Mouse (Mus musculus) stomach, postnatal 0 days (tissue): ENCODE measurements around the gene Olfr463. TPM values are rescaled to one million over a fixed set of nuclear protein-coding genes. Genes with fewer than 3 reads are reported as not detected.
A peak's percentile ranks its signal among the peaks of the same experiment; 100 is the strongest.

Experiments used
- ATAC-seq: fragments of 200-750 bp; cut with Nextera tagmentation; 2 replicates; pipeline ENCODE4 v1.8.0; 2017; ENCODE audit not compliant: low FRiP score, low TSS enrichment
- DNase-seq: peaks from one replicate; pipeline ENCODE4 v3.0.0-alpha.2; 2016; ENCODE audit warnings: low spot score
- H3K27ac ChIP-seq: fragments of 300-500 bp; sonication (generic); replicated peaks from 2 replicates; pipeline ENCODE4 v1.5.1; 2014; ENCODE audit warnings: mild to moderate bottlenecking, control low read depth
- H3K27me3 ChIP-seq: fragments of 300-500 bp; sonication (generic); 2 replicates; pipeline ENCODE4 v1.6.1; 2014; ENCODE audit warnings: low read length; ENCODE audit not compliant: control insufficient read depth, insufficient read depth
- H3K36me3 ChIP-seq: fragments of 300-500 bp; sonication (generic); 2 replicates; pipeline ENCODE4 v1.6.1; 2014; ENCODE audit warnings: low read length, mixed read lengths; ENCODE audit not compliant: control insufficient read depth, insufficient read depth
- H3K4me1 ChIP-seq: fragments of 300-500 bp; sonication (generic); replicated peaks from 2 replicates; pipeline ENCODE4 v1.6.1; 2014; ENCODE audit warnings: antibody characterized with exemption; ENCODE audit not compliant: control insufficient read depth, insufficient read depth
- H3K4me2 ChIP-seq: fragments of 300-500 bp; sonication (generic); replicated peaks from 2 replicates; pipeline ENCODE4 v1.6.1; 2014; ENCODE audit warnings: low read depth, mild to moderate bottlenecking, control low read depth, moderate library complexity
- H3K4me3 ChIP-seq: fragments of 300-500 bp; sonication (generic); 2 replicates; pipeline ENCODE4 v1.5.1; 2014; ENCODE audit warnings: low read depth, low read length, control low read depth
- H3K9ac ChIP-seq: fragments of 300-500 bp; sonication (generic); 2 replicates; pipeline ENCODE4 v1.6.1; 2014; ENCODE audit warnings: mild to moderate bottlenecking, low read length, control low read depth, mixed read lengths
- H3K9me3 ChIP-seq: fragments of 300-500 bp; sonication (generic); 2 replicates; pipeline ENCODE4 v1.6.1; 2016; ENCODE audit warnings: low read length; ENCODE audit not compliant: control insufficient read depth
- CTCF ChIP-seq: IDR thresholded peaks from 2 replicates; pipeline ENCODE4 v1.5.1; 2016; ENCODE audit warnings: antibody characterized with exemption, low read depth, mild to moderate bottlenecking, moderate library complexity
- EP300 ChIP-seq: optimal IDR thresholded peaks from 2 replicates; pipeline ENCODE3; 2016; ENCODE audit warnings: antibody characterized with exemption
- WGBS: fragments of 180-500 bp; shearing (Covaris S2); extraction: QIAGEN DNeasy Blood & Tissue Kit; methylation state at CpG from one replicate; pipeline ENCODE4 v1.1.7; 2014; 5-methylcytosine and 5-hydroxymethylcytosine counted together
- polyA plus RNA-seq: library from polyadenylated mRNA; unstranded; fragments of >200 nt; fragmentation: Nextera tagmentation; extraction: Ambion mirVana; gene quantifications from 2 replicates; pipeline ENCODE4 v1.2.1, GENCODE M21; 2015

The Olfr463 gene
- polyA plus RNA-seq, 1 experiment from 2014 or later = not detected

DNA sequence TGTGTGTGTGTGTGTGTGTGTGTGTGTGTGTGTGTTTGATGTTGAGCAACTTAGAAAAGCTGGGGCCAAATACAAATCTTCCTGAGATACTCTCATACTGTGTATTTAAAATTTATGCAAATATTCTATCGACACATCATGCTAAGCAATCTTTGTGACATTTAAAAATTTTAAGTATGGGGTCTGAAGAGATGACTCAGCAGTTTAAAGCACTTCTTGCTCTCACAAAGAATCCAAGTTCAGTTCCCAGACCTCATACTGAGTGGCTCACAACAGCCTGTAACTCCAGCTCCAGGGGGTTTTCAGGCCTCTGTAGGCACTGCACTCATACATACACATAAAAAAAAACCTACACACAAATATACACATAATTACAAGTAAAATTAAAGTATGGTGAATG, 18.8 kb upstream of the Olfr463 start:
- TF ChIP-seq CTCF (no peak), EP300 (no peak)
- Histone ChIP-seq H3K27me3 (no peaks in the 10 kb centered on the region), H3K4me2 (no peak overlapping the region), H3K4me1 (no peaks in the 10 kb centered on the region), H3K9me3 (no peaks in the 10 kb centered on the region), H3K4me3 (no peak overlapping the region), H3K9ac (no peak overlapping the region), H3K36me3 (no peaks in the 10 kb centered on the region), H3K27ac (no peak overlapping the region)
- DNase-seq (no peak), ATAC-seq (no peak)
- WGBS = 86% methylated on average over 1 of the region's 1 CpGs

DNA sequence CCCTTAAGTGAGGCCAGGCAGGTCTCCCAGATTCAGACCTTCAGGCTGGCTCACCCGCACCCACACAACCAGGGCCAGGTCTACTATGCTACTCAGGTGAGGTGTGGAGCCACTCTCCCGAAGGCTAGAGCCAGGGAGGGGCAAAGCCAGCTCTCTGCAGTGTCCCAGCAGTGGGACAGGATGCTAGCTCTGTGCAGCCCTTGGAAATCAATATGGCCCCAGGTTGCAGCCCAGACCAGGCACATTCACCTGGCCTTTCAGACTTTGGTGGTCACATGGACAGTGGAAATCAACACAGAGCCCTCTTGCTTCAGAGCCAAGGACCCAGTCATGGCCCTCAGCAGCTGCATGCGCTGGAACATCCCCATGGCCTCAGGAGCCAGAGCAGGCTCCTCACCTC, 7.1 kb upstream of the Olfr463 start:
- no peak overlapping the region for H3K4me2 ChIP-seq
- H3K27me3 ChIP-seq = no peaks in the 10 kb centered on the region
- no peaks in the 10 kb centered on the region for H3K9me3 ChIP-seq
- WGBS = 80% methylated on average over 3 of the region's 3 CpGs
- no peaks in the 10 kb centered on the region for H3K36me3 ChIP-seq
- no peaks in the 10 kb centered on the region for H3K4me1 ChIP-seq
- no peak overlapping the region for H3K27ac ChIP-seq
- no peak for DNase-seq
- no peak for TF ChIP-seq EP300
- TF ChIP-seq CTCF = no peak
- no peak for ATAC-seq
- no peak overlapping the region for H3K4me3 ChIP-seq
- H3K9ac ChIP-seq = no peak overlapping the region

DNA sequence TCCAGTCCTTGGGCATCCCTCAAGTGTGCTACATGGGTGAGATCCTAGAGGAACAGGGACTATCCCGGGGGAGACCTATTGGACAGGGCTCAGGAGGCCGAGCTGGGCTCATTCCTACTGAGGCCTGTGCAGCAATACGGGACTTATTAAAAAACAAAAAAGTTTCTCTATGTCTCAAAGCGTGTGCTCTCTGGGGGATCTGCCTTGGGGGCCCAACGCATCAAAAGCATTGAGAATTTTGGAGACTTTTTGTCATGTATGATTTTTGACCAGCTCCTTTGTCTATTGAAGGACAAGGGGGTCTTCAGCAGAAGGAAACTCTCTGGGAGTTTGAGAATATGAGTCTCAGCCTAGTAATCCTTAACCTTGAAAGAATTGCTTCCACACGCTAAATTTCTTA, 5.0 kb downstream of the Olfr463 start, which contains the start of gene Olfr462:
Gene Olfr462, minus strand, starts transcription at position 101 of the 400 bp plus-strand sequence.
- Histone ChIP-seq H3K4me2 (no peak within 1 kb of the TSS), H3K9me3 (no peaks in the 10 kb centered on the region), H3K27ac (no peak within 1 kb of the TSS), H3K4me3 (no peak within 1 kb of the TSS), H3K4me1 (no peaks in the 10 kb centered on the region), H3K9ac (no peak within 1 kb of the TSS), H3K36me3 (no peaks in the 10 kb centered on the region), H3K27me3 (no peaks in the 10 kb centered on the region)
- DNase-seq (no peak), ATAC-seq (no peak)
- no peak for TF ChIP-seq CTCF
- TF ChIP-seq EP300 = no peak
- 87% methylated on average over 6 of the region's 6 CpGs for WGBS

DNA sequence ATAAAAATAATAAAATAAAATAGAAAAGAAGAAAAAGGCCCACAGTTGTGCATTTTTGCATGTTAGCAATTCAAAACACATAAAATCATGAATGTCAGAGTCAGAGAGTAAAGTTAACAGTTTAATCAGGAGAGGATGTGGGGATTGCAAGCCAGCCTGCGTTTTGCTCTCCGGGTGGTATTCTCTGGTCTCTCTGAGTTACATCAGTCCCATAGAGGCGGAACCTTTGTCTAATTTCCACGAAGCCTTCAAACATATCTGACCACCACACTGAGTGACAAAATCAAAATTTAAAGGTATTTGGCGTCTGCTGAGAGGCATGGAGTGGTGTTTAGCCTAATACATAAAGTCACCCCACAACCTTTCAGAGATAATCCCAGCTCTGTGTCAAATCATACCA, 12.3 kb downstream of the Olfr463 start:
- Histone ChIP-seq H3K27me3 (no peaks in the 10 kb centered on the region), H3K4me3 (no peak overlapping the region), H3K36me3 (no peaks in the 10 kb centered on the region), H3K4me1 (no peaks in the 10 kb centered on the region), H3K9me3 (no peaks in the 10 kb centered on the region), H3K27ac (no peak overlapping the region), H3K9ac (no peak overlapping the region), H3K4me2 (no peak overlapping the region)
- no peak for ATAC-seq
- DNase-seq = no peak
- WGBS = 72% methylated on average over 5 of the region's 5 CpGs
- TF ChIP-seq CTCF (no peak), EP300 (no peak)

DNA sequence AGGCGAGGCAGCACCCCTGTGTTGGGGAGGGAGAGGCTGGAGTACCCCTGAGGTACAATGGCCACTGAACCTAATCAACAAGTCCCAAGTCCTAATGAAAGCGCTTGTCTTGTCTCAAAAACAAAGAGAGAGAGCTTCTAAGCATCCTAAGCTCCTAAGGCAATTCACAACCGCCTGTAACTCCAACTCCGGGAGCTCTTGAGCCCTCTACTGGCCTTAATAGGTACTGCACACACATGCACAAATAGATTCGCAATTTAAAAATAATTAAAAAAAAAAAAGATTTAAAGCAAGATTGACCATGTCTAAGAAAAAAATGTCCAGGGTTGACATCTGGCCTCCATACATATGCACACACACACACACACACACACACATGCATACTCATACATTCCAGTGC, 13.7 kb downstream of the Olfr463 start:
- no peak overlapping the region for H3K4me2 ChIP-seq
- H3K9me3 ChIP-seq = no peaks in the 10 kb centered on the region
- 46% methylated on average over 5 of the region's 5 CpGs for WGBS
- no peaks in the 10 kb centered on the region for H3K4me1 ChIP-seq
- no peak overlapping the region for H3K27ac ChIP-seq
- no peaks in the 10 kb centered on the region for H3K27me3 ChIP-seq
- H3K9ac ChIP-seq = no peak overlapping the region
- H3K4me3 ChIP-seq = no peak overlapping the region
- no peaks in the 10 kb centered on the region for H3K36me3 ChIP-seq
- DNase-seq (no peak), ATAC-seq (no peak)
- TF ChIP-seq EP300 (no peak), CTCF (peak; percentile 72)

DNA sequence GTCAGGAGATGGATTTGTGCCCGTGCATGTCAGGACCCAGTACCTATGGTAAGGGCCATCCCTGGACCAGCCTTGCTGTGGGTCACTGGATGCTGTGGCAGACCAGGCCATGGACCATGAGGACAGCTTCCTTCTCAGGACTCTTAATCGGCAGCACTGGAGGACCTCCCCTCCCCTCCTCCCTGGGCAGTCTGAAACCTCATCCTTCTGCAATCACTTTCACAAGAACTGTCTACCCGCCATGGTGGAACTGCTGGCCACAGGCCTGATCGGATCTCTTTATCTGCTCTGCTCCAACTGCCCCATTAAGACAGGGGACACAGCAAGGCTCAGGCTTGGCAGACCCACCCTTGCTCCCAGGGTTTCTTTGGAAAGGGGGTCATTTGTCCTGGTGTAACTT, 15.5 kb downstream of the Olfr463 start:
- ATAC-seq (no peak), DNase-seq (no peak)
- Histone ChIP-seq H3K4me1 (no peaks in the 10 kb centered on the region), H3K4me3 (no peak overlapping the region), H3K4me2 (no peak overlapping the region), H3K9ac (no peak overlapping the region), H3K27me3 (no peaks in the 10 kb centered on the region), H3K27ac (no peak overlapping the region), H3K36me3 (no peaks in the 10 kb centered on the region), H3K9me3 (no peaks in the 10 kb centered on the region)
- 67% methylated on average over 4 of the region's 4 CpGs for whole genome bisulfite sequencing
- no peak for TF ChIP-seq CTCF
- TF ChIP-seq EP300 = no peak
